Mouse (Mus musculus): ENCODE data around the gene Sun2.

DNA sequence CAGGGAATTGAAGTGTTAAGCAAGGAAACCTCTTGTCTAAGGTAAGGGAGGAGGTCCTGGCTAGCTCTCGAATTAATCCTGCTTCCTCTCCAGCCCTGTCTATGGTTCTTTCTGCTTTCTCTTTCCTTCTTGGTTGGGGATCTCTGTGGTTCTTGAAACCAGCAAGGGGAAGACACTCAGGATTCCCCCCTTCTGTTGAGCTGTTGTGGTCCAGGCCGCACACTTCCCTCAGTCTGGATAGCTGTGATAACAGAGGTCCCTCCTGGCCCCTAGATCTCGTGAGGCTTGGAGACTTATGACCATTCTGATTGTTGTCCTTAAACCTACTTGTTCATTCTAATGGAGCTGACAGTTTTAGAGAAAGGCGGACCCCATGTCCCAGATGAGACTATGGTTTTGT, 47.8 kb downstream of the Sun2 start:
- TF ChIP-seq CTCF (IDR thresholded peaks at IDR 0.05; ENCODE audit: low read depth, low read length): no peak
- TF ChIP-seq POLR2A (IDR thresholded peaks at IDR 0.05; ENCODE audit: extremely low read depth, insufficient read depth, low read length): no peak

Measured in liver, adult 2 months (tissue).